Mouse (Mus musculus) cerebellum, adult 2 months (tissue): ENCODE measurements around the gene Tube1. TPM values are rescaled to one million over a fixed set of nuclear protein-coding genes. Genes with fewer than 3 reads are reported as not detected.
"Not testable (repeated sequence)": the region's sequence is repeated elsewhere in the genome, so short reads cannot be mapped to it uniquely, and the experiment has no call there.

Experiments used
- DNase-seq, 2 experiments: peaks; one replicate each; pipeline ENCODE4 v3.0.0; 2021
- H3K27ac ChIP-seq: fragments of 200-500 bp; 2 replicates; pipeline ENCODE4 v1.5.1; 2012; ENCODE audit warnings: low read length, control low read depth, inconsistent platforms; ENCODE audit not compliant: insufficient read depth
- H3K27me3 ChIP-seq: fragments of 200-500 bp; 2 replicates; pipeline ENCODE4 v1.6.1; 2012; ENCODE audit warnings: inconsistent platforms, mild to moderate bottlenecking, low read length, moderate library complexity; ENCODE audit not compliant: control insufficient read depth, insufficient read depth
- H3K4me1 ChIP-seq: fragments of 200-500 bp; 2 replicates; pipeline ENCODE4 v1.6.1; 2011; ENCODE audit warnings: low read length; ENCODE audit not compliant: control insufficient read depth, insufficient read depth
- H3K4me3 ChIP-seq: fragments of 200-500 bp; replicated peaks from 2 replicates; pipeline ENCODE3; 2011; ENCODE audit warnings: mild to moderate bottlenecking, low read depth, low read length, control low read depth; ENCODE audit not compliant: insufficient read depth
- CTCF ChIP-seq: fragments of 200-500 bp; IDR thresholded peaks from 2 replicates; pipeline ENCODE4 v1.5.1; 2011; ENCODE audit warnings: low read depth, mild to moderate bottlenecking, control low read depth, low read length, moderate library complexity, borderline replicate concordance; ENCODE audit not compliant: insufficient read depth
- POLR2A ChIP-seq: fragments of 200-500 bp; IDR thresholded peaks from 2 replicates; pipeline ENCODE4 v1.6.1; 2011; ENCODE audit warnings: low read length, control low read depth, borderline replicate concordance; ENCODE audit not compliant: insufficient read depth
- WGBS: fragments of 180-500 bp; shearing (Covaris S2); methylation state at CpG from one replicate; pipeline ENCODE4 v1.1.7; 2018; 5-methylcytosine and 5-hydroxymethylcytosine counted together
- polyA plus RNA-seq: library from polyadenylated mRNA; depleted of rRNA; stranded (reverse); fragments of >200 nt; gene quantifications from 2 replicates; pipeline ENCODE4 v1.2.3, GENCODE M21; 2012; rRNA removed

Tube1 gene
- polyA plus RNA-seq, 1 experiment, result 6.6 TPM

DNA sequence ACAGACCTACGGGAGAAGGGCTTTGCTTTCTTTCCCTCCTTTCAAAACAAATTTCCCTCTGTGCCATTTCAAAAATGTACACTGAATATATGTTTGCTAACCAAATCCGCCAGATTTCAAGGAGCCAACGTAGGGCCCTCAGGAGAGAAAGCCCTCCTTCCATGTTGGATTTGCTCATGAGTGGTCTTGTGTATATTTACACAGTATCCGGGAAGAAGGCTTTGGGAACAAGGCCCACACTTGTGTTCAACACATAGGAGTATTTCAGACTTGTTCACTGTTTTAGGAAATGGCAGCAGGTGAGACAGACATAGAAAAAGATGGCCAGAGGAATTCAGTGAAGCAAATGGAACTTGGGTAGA lies 51.8 kb downstream of the Tube1 start:
- Histone ChIP-seq H3K27me3 (no peaks in the 10 kb centered on the region), H3K4me1 (no peaks in the 10 kb centered on the region), H3K27ac (no peak overlapping the region), H3K4me3 (no peak overlapping the region)
- WGBS, result 77% methylated on average over 4 of the region's 4 CpGs
- TF ChIP-seq POLR2A (no peak), CTCF (no peak)
- no peak for DNase-seq

DNA sequence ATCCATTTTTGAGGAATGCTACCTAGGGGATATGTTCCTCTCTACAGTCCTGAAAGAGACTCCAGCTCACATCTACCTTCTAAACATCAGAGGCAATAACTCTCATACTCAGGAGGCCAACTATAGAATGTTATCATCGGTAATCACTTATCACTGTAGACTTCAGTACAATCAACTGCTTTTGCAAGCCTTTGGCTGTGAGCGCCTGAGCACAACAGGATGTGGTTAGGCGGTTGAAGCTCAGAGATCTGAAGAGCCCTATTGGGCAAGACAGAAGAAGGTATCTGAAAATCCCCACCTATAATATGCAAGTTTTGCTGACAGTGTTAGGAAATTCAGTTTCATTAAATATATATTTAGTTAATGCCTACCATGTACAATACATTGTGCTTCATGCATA lies 58.9 kb downstream of the Tube1 start:
- 95% methylated on average over 3 of the region's 3 CpGs for WGBS
- TF ChIP-seq POLR2A (no peak), CTCF (no peak)
- no peak for DNase-seq
- no peaks in the 10 kb centered on the region for H3K27me3 ChIP-seq
- H3K4me3 ChIP-seq, result no peak overlapping the region
- no peaks in the 10 kb centered on the region for H3K4me1 ChIP-seq
- H3K27ac ChIP-seq, result no peak overlapping the region

DNA sequence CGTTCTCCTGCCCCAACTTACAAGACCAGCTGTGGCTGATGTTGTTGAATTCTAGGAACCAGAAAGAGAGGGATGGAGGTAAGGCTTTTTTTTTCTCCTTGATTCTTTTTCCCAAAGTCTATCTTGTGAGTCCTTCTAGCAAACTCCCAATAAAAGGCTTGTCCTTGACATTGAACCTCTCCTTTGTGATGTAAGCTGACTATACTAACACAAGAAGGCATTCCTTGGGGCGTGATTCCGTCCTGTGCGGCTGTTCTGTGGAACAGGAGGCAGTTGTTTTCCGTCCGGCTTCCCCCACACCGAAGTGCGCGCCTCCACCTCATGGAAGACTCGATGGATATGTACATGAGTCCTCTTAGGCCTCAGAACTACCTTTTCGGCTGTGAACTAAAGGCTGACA lies 64.4 kb downstream of the Tube1 start:
- H3K27ac ChIP-seq, H3K4me1 ChIP-seq, DNase-seq, H3K27me3 ChIP-seq, H3K4me3 ChIP-seq: not testable (repeated sequence)
- WGBS, result 94% methylated on average over 11 of the region's 11 CpGs

Other genes starting within 250 kb of the Tube1 start
- 2.1 and 3.2 TPM in 2 replicates for gene Lama4, start 168.5 kb upstream of the Tube1 start, polyA plus RNA-seq
- 18.7 and 18.9 TPM in 2 replicates for gene Fam229b, start 62 bp upstream of the Tube1 start, polyA plus RNA-seq
- 0.21 TPM in 2 replicates for gene Ccn6, start 29.8 kb downstream of the Tube1 start, polyA plus RNA-seq
- 104 and 107 TPM in 2 replicates for gene Fyn, start 234.9 kb downstream of the Tube1 start, polyA plus RNA-seq